8 mouse cellular contexts compared by ENCODE assay signal in the genomic region with DNA sequence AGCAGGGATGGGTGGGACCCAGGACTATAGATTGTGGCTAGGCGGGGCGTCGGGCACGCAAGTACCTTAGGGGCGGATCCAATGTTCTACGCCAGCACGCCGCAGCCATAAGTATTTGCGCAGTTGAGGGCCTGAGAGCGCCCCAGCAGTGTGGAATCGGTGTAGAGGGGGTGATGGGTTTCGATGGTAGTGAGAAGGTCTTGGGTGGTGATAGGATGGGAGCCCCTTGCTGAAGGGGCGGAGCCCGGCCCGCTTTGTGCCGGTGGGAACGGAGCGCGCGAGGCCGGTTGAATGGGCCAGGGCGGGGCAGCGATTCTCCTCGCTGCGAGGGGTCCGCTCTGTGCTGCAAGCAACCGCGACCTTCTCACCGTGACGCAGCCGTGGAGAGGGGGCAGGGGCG. TPM values are rescaled to one million over a fixed set of nuclear protein-coding genes. Genes with fewer than 3 reads are reported as not detected.
A peak's percentile ranks its signal among the peaks of the same experiment; 100 is the strongest.
DNase-seq lines count a peak whose midpoint lies in the region; ATAC-seq and TF ChIP-seq lines count a peak whose summit lies in the region.

No protein-coding gene starts in this region.

- no peak overlapping the region for H3K27ac ChIP-seq in kidney, embryonic 16.5 days (ENCODE audit: low read length)
- H3K27ac ChIP-seq in hindbrain, embryonic 13.5 days, result no peak overlapping the region
- no peak overlapping the region for H3K27ac ChIP-seq in midbrain, embryonic 15.5 days

- peaks cover 91% of the 10 kb centered on the region for H3K27me3 ChIP-seq in kidney, embryonic 16.5 days (ENCODE audit: insufficient read depth, low read length)
- H3K27me3 ChIP-seq in hindbrain, embryonic 13.5 days, result peaks cover 97% of the 10 kb centered on the region
- H3K27me3 ChIP-seq in midbrain, embryonic 15.5 days (replicated peaks), result peaks cover 90% of the 10 kb centered on the region

- no peak for TF ChIP-seq CTCF in brain, embryonic 14.5 days (IDR thresholded peaks at IDR 0.05; ENCODE audit: borderline replicate concordance, extremely low read depth, insufficient read depth, insufficient read length)

- H3K4me2 ChIP-seq in kidney, embryonic 16.5 days (replicated peaks; ENCODE audit: low read depth, low read length), result peak overlapping the region; percentile 16; the same call in 1 of the 2 replicates
- H3K4me2 ChIP-seq in hindbrain, embryonic 13.5 days, result peak overlapping the region; percentile 62
- H3K4me2 ChIP-seq in midbrain, embryonic 15.5 days, result peak overlapping the region; percentile 80

- WGBS in kidney, embryonic 16.5 days, result 2% methylated on average over 32 of the region's 32 CpGs
- under 1% methylated on average over 32 of the region's 32 CpGs for WGBS in hindbrain, embryonic 13.5 days
- WGBS in midbrain, embryonic 15.5 days, result 2% methylated on average over 32 of the region's 32 CpGs

- ATAC-seq in kidney, embryonic 16.5 days (ENCODE audit: low FRiP score, low TSS enrichment), result no peak
- ATAC-seq in hindbrain, embryonic 13.5 days (ENCODE audit: low FRiP score), result no peak
- ATAC-seq in midbrain, embryonic 15.5 days (replicated peaks), result peak; percentile 31

- H3K36me3 ChIP-seq in kidney, embryonic 16.5 days (ENCODE audit: insufficient read depth, low read length), result 0 out of 2 replicates have a peak, but pooled peaks cover under 1% of the 10 kb centered on the region
- H3K36me3 ChIP-seq in hindbrain, embryonic 13.5 days, result peaks cover 5% of the 10 kb centered on the region; the same call in 1 of the 2 replicates
- H3K36me3 ChIP-seq in midbrain, embryonic 15.5 days (replicated peaks), result no peaks in the 10 kb centered on the region

- H3K9ac ChIP-seq in kidney, embryonic 16.5 days (replicated peaks; ENCODE audit: low read length), result no peak overlapping the region
- H3K9ac ChIP-seq in hindbrain, embryonic 13.5 days, result peak overlapping the region; percentile 64
- peak overlapping the region; percentile 46 for H3K9ac ChIP-seq in midbrain, embryonic 15.5 days

- TF ChIP-seq POLR2A in brain, embryonic 14.5 days (IDR thresholded peaks at IDR 0.05; ENCODE audit: borderline replicate concordance, extremely low read depth, insufficient read depth, insufficient read length, poor library complexity, severe bottlenecking), result no peak

- H3K9me3 ChIP-seq in kidney, embryonic 16.5 days (ENCODE audit: low read length), result no peaks in the 10 kb centered on the region
- no peaks in the 10 kb centered on the region for H3K9me3 ChIP-seq in hindbrain, embryonic 13.5 days
- H3K9me3 ChIP-seq in midbrain, embryonic 15.5 days, result no peaks in the 10 kb centered on the region

- DNase-seq in kidney, adult 11 months, result no peak
- DNase-seq in brain, embryonic 14.5 days (ENCODE audit: low read depth), result peak; percentile 51
- no peak for DNase-seq in thymus, postnatal 36 days
- DNase-seq in spleen, postnatal 10 days (ENCODE audit: low spot score in 2 of 2), result no peak
- DNase-seq in c-Kit-positive CD71-positive TER-119-positive erythroid progenitor cells, embryonic 14.5 days (ENCODE audit: low spot score), result no peak

- H3K4me1 ChIP-seq in kidney, embryonic 16.5 days (ENCODE audit: insufficient read depth, low read length), result peaks cover 28% of the 10 kb centered on the region
- peaks cover 59% of the 10 kb centered on the region for H3K4me1 ChIP-seq in hindbrain, embryonic 13.5 days (replicated peaks)
- peaks cover 52% of the 10 kb centered on the region for H3K4me1 ChIP-seq in midbrain, embryonic 15.5 days

- peak overlapping the region; percentile 1; the same call in 1 of the 2 replicates for H3K4me3 ChIP-seq in kidney, embryonic 16.5 days (ENCODE audit: low read length)
- H3K4me3 ChIP-seq in hindbrain, embryonic 13.5 days, result peak overlapping the region; percentile 38
- peak overlapping the region; percentile 39 for H3K4me3 ChIP-seq in midbrain, embryonic 15.5 days

RNA-seq across cellular contexts. Expression of a gene that starts 5.3 kb away (rescaled TPM):
- not detected in 2 replicates for polyA plus RNA-seq in kidney, embryonic 16.5 days (2015; fragmentation: Nextera tagmentation; extraction: Ambion mirVana)
- 0.37 and 0.88 TPM in 2 replicates for polyA plus RNA-seq in brain, embryonic 14.5 days (2012; rRNA removed)
- polyA plus RNA-seq in hindbrain, embryonic 13.5 days (2015; fragmentation: Nextera tagmentation; extraction: Ambion mirVana), result 0.38 and 0.79 TPM in 2 replicates
- polyA plus RNA-seq in midbrain, embryonic 15.5 days (2015; fragmentation: Nextera tagmentation; extraction: Ambion mirVana), result 0.67 and 0.69 TPM in 2 replicates

RNA-seq across cellular contexts. Expression of a gene that starts 10.8 kb away (rescaled TPM):
- 32.0 and 32.6 TPM in 2 replicates for polyA plus RNA-seq in kidney, embryonic 16.5 days (2015; fragmentation: Nextera tagmentation; extraction: Ambion mirVana)
- polyA plus RNA-seq in brain, embryonic 14.5 days (2012; rRNA removed), result 20.9 and 23.0 TPM in 2 replicates
- polyA plus RNA-seq in hindbrain, embryonic 13.5 days (2015; fragmentation: Nextera tagmentation; extraction: Ambion mirVana), result 17.2 and 18.4 TPM in 2 replicates
- polyA plus RNA-seq in midbrain, embryonic 15.5 days (2015; fragmentation: Nextera tagmentation; extraction: Ambion mirVana), result 20.4 and 24.5 TPM in 2 replicates

RNA-seq across cellular contexts. Expression of a gene that starts 12.2 kb away (rescaled TPM):
- polyA plus RNA-seq in kidney, embryonic 16.5 days (2015; fragmentation: Nextera tagmentation; extraction: Ambion mirVana), result 5.3 and 6.2 TPM in 2 replicates
- polyA plus RNA-seq in brain, embryonic 14.5 days (2012; rRNA removed), result 31.2 and 44.3 TPM in 2 replicates
- 9.0 and 9.3 TPM in 2 replicates for polyA plus RNA-seq in hindbrain, embryonic 13.5 days (2015; fragmentation: Nextera tagmentation; extraction: Ambion mirVana)
- polyA plus RNA-seq in midbrain, embryonic 15.5 days (2015; fragmentation: Nextera tagmentation; extraction: Ambion mirVana), result 15.6 and 16.6 TPM in 2 replicates

RNA-seq across cellular contexts. Expression of a gene that starts 32.6 kb away (rescaled TPM):
- 1.2 and 1.6 TPM in 2 replicates for polyA plus RNA-seq in kidney, embryonic 16.5 days (2015; fragmentation: Nextera tagmentation; extraction: Ambion mirVana)
- 6.9 and 7.1 TPM in 2 replicates for polyA plus RNA-seq in brain, embryonic 14.5 days (2012; rRNA removed)
- polyA plus RNA-seq in hindbrain, embryonic 13.5 days (2015; fragmentation: Nextera tagmentation; extraction: Ambion mirVana), result 5.2 and 7.7 TPM in 2 replicates
- polyA plus RNA-seq in midbrain, embryonic 15.5 days (2015; fragmentation: Nextera tagmentation; extraction: Ambion mirVana), result 8.0 and 8.6 TPM in 2 replicates

RNA-seq across cellular contexts. Expression of a gene that starts 39.4 kb away (rescaled TPM):
- 295 and 333 TPM in 2 replicates for polyA plus RNA-seq in kidney, embryonic 16.5 days (2015; fragmentation: Nextera tagmentation; extraction: Ambion mirVana)
- polyA plus RNA-seq in brain, embryonic 14.5 days (2012; rRNA removed), result 239 and 292 TPM in 2 replicates
- 205 and 218 TPM in 2 replicates for polyA plus RNA-seq in hindbrain, embryonic 13.5 days (2015; fragmentation: Nextera tagmentation; extraction: Ambion mirVana)
- polyA plus RNA-seq in midbrain, embryonic 15.5 days (2015; fragmentation: Nextera tagmentation; extraction: Ambion mirVana), result 127 and 133 TPM in 2 replicates

Comparison
In these comparisons a context has a peak if more than half of its experiments do, and no peak if none do; other contexts are left out.
1. H3K4me2 ChIP-seq: peak in every context shown above with its lines; median percentile 80 in midbrain, embryonic 15.5 days; 62 in hindbrain, embryonic 13.5 days; 16 in kidney, embryonic 16.5 days.